Mouse (Mus musculus): ENCODE data around the gene Wdr70. TPM values are rescaled to one million over a fixed set of nuclear protein-coding genes. Genes with fewer than 3 reads are reported as not detected.

Wdr70 gene
- polyA plus RNA-seq, 1 experiment from 2014 or later = 71.0 TPM

- no peaks in the 10 kb centered on the region for H3K27me3 ChIP-seq (replicated peaks; ENCODE audit: control insufficient read depth, insufficient read depth, low read length)
- no peak overlapping the region for H3K4me2 ChIP-seq (ENCODE audit: low read length)
- peak; percentile 52; the same call in 1 of the 2 replicates for ATAC-seq
- H3K9me3 ChIP-seq (ENCODE audit: control insufficient read depth, low read length) = no peaks in the 10 kb centered on the region
- 80% methylated on average over 8 of the region's 8 CpGs for WGBS
- H3K36me3 ChIP-seq (ENCODE audit: control insufficient read depth, insufficient read depth) = no peaks in the 10 kb centered on the region
- H3K27ac ChIP-seq (ENCODE audit: low read length) = no peak overlapping the region
- no peaks in the 10 kb centered on the region; the same call in 1 of the 2 replicates for H3K4me1 ChIP-seq (replicated peaks; ENCODE audit: control insufficient read depth, insufficient read depth, low read length)
- H3K9ac ChIP-seq (replicated peaks; ENCODE audit: low read depth, low read length) = no peak overlapping the region
- no peak overlapping the region for H3K4me3 ChIP-seq (replicated peaks; ENCODE audit: low read length)
Observed at GRCm38 (mm10) chr15:7838060-7838920, 260.7 kb downstream of the Wdr70 start.

GRCm38 (mm10) chr15:7835404-7835803 is 263.6 kb downstream of the Wdr70 start:
- no peaks in the 10 kb centered on the region for H3K27me3 ChIP-seq (replicated peaks; ENCODE audit: control insufficient read depth, insufficient read depth, low read length)
- no peaks in the 10 kb centered on the region; the same call in 1 of the 2 replicates for H3K4me1 ChIP-seq (replicated peaks; ENCODE audit: control insufficient read depth, insufficient read depth, low read length)
- H3K36me3 ChIP-seq (ENCODE audit: control insufficient read depth, insufficient read depth) = no peaks in the 10 kb centered on the region
- H3K27ac ChIP-seq (ENCODE audit: low read length) = no peak overlapping the region
- no peaks in the 10 kb centered on the region for H3K9me3 ChIP-seq (ENCODE audit: control insufficient read depth, low read length)
- no peak for ATAC-seq
- no peak overlapping the region for H3K9ac ChIP-seq (replicated peaks; ENCODE audit: low read depth, low read length)
- 90% methylated on average over 9 of the region's 9 CpGs for WGBS
- no peak overlapping the region for H3K4me2 ChIP-seq (ENCODE audit: low read length)
- no peak overlapping the region for H3K4me3 ChIP-seq (replicated peaks; ENCODE audit: low read length)

- H3K4me2 ChIP-seq (ENCODE audit: low read length) = no peak overlapping the region
- peak; percentile 75 for ATAC-seq
- H3K36me3 ChIP-seq (ENCODE audit: control insufficient read depth, insufficient read depth) = no peaks in the 10 kb centered on the region
- H3K9me3 ChIP-seq (ENCODE audit: control insufficient read depth, low read length) = no peaks in the 10 kb centered on the region
- no peak overlapping the region for H3K9ac ChIP-seq (replicated peaks; ENCODE audit: low read depth, low read length)
- 0 out of 2 replicates have a peak, but pooled peaks cover 2% of the 10 kb centered on the region for H3K27me3 ChIP-seq (replicated peaks; ENCODE audit: control insufficient read depth, insufficient read depth, low read length)
- H3K27ac ChIP-seq (ENCODE audit: low read length) = no peak overlapping the region
- 38% methylated on average over 6 of the region's 6 CpGs for WGBS
- H3K4me3 ChIP-seq (replicated peaks; ENCODE audit: low read length) = no peak overlapping the region
- H3K4me1 ChIP-seq (replicated peaks; ENCODE audit: control insufficient read depth, insufficient read depth, low read length) = no peaks in the 10 kb centered on the region
Observed at GRCm38 (mm10) chr15:7825530-7825929, 273.5 kb downstream of the Wdr70 start.

GRCm38 (mm10) chr15:7823886-7824285 is 275.1 kb downstream of the Wdr70 start:
- Histone ChIP-seq H3K4me1 (replicated peaks; ENCODE audit: control insufficient read depth, insufficient read depth, low read length) (no peaks in the 10 kb centered on the region), H3K27me3 (replicated peaks; ENCODE audit: control insufficient read depth, insufficient read depth, low read length) (peaks cover 13% of the 10 kb centered on the region), H3K4me2 (ENCODE audit: low read length) (no peak overlapping the region), H3K9me3 (ENCODE audit: control insufficient read depth, low read length) (no peaks in the 10 kb centered on the region), H3K4me3 (replicated peaks; ENCODE audit: low read length) (no peak overlapping the region), H3K9ac (replicated peaks; ENCODE audit: low read depth, low read length) (no peak overlapping the region), H3K27ac (ENCODE audit: low read length) (no peak overlapping the region), H3K36me3 (ENCODE audit: control insufficient read depth, insufficient read depth) (no peaks in the 10 kb centered on the region)
- no peak for ATAC-seq
- 64% methylated on average over 6 of the region's 6 CpGs for WGBS

Small RNAs within 50 kb of the gene (microRNA-seq; reads per million reads assigned to microRNA genes)
- gene Gm27529 = not detected

Other genes with a start within 250 kb of the Wdr70 start
- gene Nup155, start 10.1 kb upstream of the Wdr70 start, polyA plus RNA-seq (2015; fragmentation: Nextera tagmentation; extraction: Ambion mirVana) = 13.9 and 15.1 TPM in 2 replicates
- gene Cplane1, start 69.9 kb upstream of the Wdr70 start, polyA plus RNA-seq (2015; fragmentation: Nextera tagmentation; extraction: Ambion mirVana) = 14.1 and 21.2 TPM in 2 replicates